Mouse (Mus musculus) ES-CJ7 (cell line): ENCODE data around the gene A630089N07Rik.
A peak's percentile ranks its signal among the peaks of the same experiment; 100 is the strongest.

Source experiments
- DNase-seq: peaks from one replicate; pipeline ENCODE4 v3.0.0; 2011; ENCODE audit warnings: low read depth, low spot score

Gene A630089N07Rik

GRCm38 (mm10) chr16:97962151-97962948, 119.9 kb downstream of the A630089N07Rik start, which contains the start of the genes C2cd2 and Zbtb21:
TSS of gene C2cd2 (minus strand) at chr16:97962598.
TSS of gene Zbtb21 (minus strand) at chr16:97962622.
- peak; percentile 98 for DNase-seq

GRCm38 (mm10) chr16:97961381-97962150, 120.7 kb downstream of the A630089N07Rik start:
- no peak for DNase-seq

GRCm38 (mm10) chr16:97960348-97960747, 121.9 kb downstream of the A630089N07Rik start:
- DNase-seq: no peak

- DNase-seq: no peak
Measured at GRCm38 (mm10) chr16:97958401-97958973, 123.8 kb downstream of the A630089N07Rik start.

GRCm38 (mm10) chr16:97957626-97958025, 124.6 kb downstream of the A630089N07Rik start:
- DNase-seq: no peak

- no peak for DNase-seq
Measured at GRCm38 (mm10) chr16:97956011-97956410, 126.2 kb downstream of the A630089N07Rik start.

GRCm38 (mm10) chr16:97953300-97953699, 128.9 kb downstream of the A630089N07Rik start:
- no peak for DNase-seq

- no peak for DNase-seq
Measured at GRCm38 (mm10) chr16:97952801-97953200, 129.4 kb downstream of the A630089N07Rik start.

- no peak for DNase-seq
Measured at GRCm38 (mm10) chr16:97952371-97952770, 129.9 kb downstream of the A630089N07Rik start.
